Mouse (Mus musculus) kidney, embryonic 15.5 days (tissue): ENCODE measurements around the gene Trim37. TPM values are rescaled to one million over a fixed set of nuclear protein-coding genes. Genes with fewer than 3 reads are reported as not detected.

Experiments
- ATAC-seq: fragments of 200-750 bp; cut with Nextera tagmentation; replicated peaks from 2 replicates; pipeline ENCODE4 v1.8.0; 2017; ENCODE audit warnings: moderate TSS enrichment; ENCODE audit not compliant: low FRiP score
- H3K27ac ChIP-seq: fragments of 300-500 bp; sonication (generic); 2 replicates; pipeline ENCODE4 v1.5.1; 2015; ENCODE audit warnings: mild to moderate bottlenecking, inconsistent platforms
- H3K27me3 ChIP-seq: fragments of 300-500 bp; sonication (generic); 2 replicates; pipeline ENCODE4 v1.6.1; 2015; ENCODE audit warnings: inconsistent platforms
- H3K36me3 ChIP-seq: fragments of 300-500 bp; sonication (generic); 2 replicates; pipeline ENCODE4 v1.6.1; 2015; ENCODE audit warnings: inconsistent platforms
- H3K4me1 ChIP-seq: fragments of 300-500 bp; sonication (generic); 2 replicates; pipeline ENCODE4 v1.6.1; 2015; ENCODE audit warnings: inconsistent platforms
- H3K4me2 ChIP-seq: fragments of 300-500 bp; sonication (generic); 2 replicates; pipeline ENCODE4 v1.6.1; 2015; ENCODE audit warnings: moderate library complexity, mild to moderate bottlenecking, inconsistent platforms
- H3K4me3 ChIP-seq: fragments of 300-500 bp; sonication (generic); replicated peaks from 2 replicates; pipeline ENCODE4 v1.5.1; 2015; ENCODE audit warnings: mild to moderate bottlenecking, inconsistent platforms
- H3K9ac ChIP-seq: fragments of 300-500 bp; sonication (generic); 2 replicates; pipeline ENCODE4 v1.6.1; 2015; ENCODE audit warnings: mild to moderate bottlenecking, inconsistent platforms
- H3K9me3 ChIP-seq: fragments of 300-500 bp; sonication (generic); replicated peaks from 2 replicates; pipeline ENCODE4 v1.6.1; 2016; ENCODE audit warnings: inconsistent platforms
- WGBS: fragments of 180-500 bp; shearing (Covaris S2); methylation state at CpG from one replicate; pipeline ENCODE4 v1.1.7; 2015; ENCODE audit warnings: mixed read lengths; 5-methylcytosine and 5-hydroxymethylcytosine counted together
- polyA plus RNA-seq: library from polyadenylated mRNA; unstranded; fragments of >200 nt; fragmentation: Nextera tagmentation; extraction: Ambion mirVana; gene quantifications from 2 replicates; pipeline ENCODE4 v1.2.1, GENCODE M21; 2015

Trim37 gene
- polyA plus RNA-seq, 1 experiment from 2014 or later, result 33.4 TPM

DNA sequence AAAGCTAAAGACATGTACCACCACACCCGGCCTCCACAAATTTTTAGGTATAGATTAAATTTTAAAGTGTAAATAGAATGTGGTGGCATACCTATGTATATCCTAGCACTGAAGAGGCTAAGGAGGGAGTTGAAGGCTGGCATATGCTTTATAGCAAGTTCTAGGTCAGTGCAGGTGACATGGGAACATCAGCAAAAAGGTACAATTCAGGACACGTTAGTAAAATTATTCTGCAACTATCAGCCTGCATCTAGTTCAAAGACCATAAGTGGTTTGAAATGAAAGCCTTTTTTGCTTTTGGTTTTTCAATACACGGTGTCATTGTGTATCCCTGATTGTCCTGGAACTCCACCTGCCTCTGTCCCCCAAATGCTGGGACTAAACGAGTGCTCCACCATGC is 1.3 kb upstream of the Trim37 start:
- H3K9me3 ChIP-seq, result no peaks in the 10 kb centered on the region
- peak overlapping the region; percentile 74 for H3K4me2 ChIP-seq
- no peak for ATAC-seq
- H3K4me1 ChIP-seq, result peaks cover 19% of the 10 kb centered on the region
- peak overlapping the region; percentile 78; the same call in 1 of the 2 replicates for H3K4me3 ChIP-seq
- H3K36me3 ChIP-seq, result peaks cover 38% of the 10 kb centered on the region
- H3K9ac ChIP-seq, result 0 out of 2 replicates have a peak overlapping the region, but pooled peaks have one; percentile 65
- 49% methylated on average over 4 of the region's 4 CpGs for WGBS
- no peaks in the 10 kb centered on the region for H3K27me3 ChIP-seq
- peak overlapping the region; percentile 92; the same call in 1 of the 2 replicates for H3K27ac ChIP-seq

DNA sequence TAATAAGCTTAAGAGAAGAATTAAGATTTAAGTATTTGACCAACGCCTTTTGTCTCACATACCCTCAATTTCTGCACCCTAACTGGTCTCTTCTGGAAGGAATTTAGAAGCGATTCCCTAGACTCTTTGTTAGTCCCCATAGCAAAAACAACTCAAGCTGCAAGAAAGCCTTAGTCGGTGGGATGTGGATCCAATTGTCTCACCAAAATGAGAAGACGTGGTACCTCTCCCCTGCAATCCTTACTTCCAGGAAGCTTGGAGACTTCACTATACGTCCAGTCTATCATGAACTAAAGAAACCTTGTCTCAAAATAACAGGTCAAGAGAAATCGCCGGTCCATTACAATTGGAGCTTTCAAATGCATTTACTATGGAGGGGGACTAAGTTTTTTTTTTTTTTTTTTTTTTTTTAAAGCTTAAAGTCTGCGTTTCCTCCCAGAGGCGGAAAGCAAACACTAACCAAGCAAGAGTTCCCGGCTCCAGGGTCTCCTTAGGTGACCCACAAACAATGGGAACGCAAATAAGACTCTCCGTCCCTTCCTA is 525 bp upstream of the Trim37 start:
- WGBS, result 1% methylated on average over 12 of the region's 12 CpGs
- Histone ChIP-seq H3K4me3 (peak overlapping the region; percentile 78), H3K27me3 (no peaks in the 10 kb centered on the region), H3K36me3 (peaks cover 35% of the 10 kb centered on the region), H3K27ac (peak overlapping the region; percentile 92), H3K4me1 (peaks cover 19% of the 10 kb centered on the region), H3K4me2 (peak overlapping the region; percentile 74), H3K9ac (peak overlapping the region; percentile 65), H3K9me3 (no peaks in the 10 kb centered on the region)
- ATAC-seq, result no peak

DNA sequence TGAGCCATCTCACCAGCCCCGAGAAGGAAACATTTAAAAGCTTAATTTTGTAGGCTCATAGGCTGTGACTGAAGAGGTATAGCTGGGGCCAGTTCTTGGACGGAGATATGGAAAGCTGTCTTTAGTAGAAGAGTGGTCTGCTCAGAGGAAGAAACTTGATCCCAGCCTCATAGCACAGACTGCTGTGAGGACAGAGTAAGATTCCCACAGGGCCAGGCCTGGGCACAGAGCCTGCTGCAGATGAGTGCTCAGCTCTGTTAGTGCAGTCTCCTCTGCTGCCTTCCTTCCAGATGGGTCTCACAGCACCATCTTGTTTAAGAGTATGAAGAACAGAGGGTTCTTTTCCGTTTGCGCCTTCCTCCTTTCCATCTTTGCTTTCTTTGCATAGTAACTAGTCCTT is 9.4 kb downstream of the Trim37 start:
- no peaks in the 10 kb centered on the region for H3K27me3 ChIP-seq
- no peak for ATAC-seq
- no peak overlapping the region for H3K9ac ChIP-seq
- no peak overlapping the region for H3K4me3 ChIP-seq
- no peaks in the 10 kb centered on the region for H3K4me1 ChIP-seq
- H3K9me3 ChIP-seq, result no peaks in the 10 kb centered on the region
- H3K27ac ChIP-seq, result no peak overlapping the region
- no peak overlapping the region for H3K4me2 ChIP-seq
- peaks cover 39% of the 10 kb centered on the region for H3K36me3 ChIP-seq
- WGBS, result 79% methylated on average over 4 of the region's 4 CpGs

DNA sequence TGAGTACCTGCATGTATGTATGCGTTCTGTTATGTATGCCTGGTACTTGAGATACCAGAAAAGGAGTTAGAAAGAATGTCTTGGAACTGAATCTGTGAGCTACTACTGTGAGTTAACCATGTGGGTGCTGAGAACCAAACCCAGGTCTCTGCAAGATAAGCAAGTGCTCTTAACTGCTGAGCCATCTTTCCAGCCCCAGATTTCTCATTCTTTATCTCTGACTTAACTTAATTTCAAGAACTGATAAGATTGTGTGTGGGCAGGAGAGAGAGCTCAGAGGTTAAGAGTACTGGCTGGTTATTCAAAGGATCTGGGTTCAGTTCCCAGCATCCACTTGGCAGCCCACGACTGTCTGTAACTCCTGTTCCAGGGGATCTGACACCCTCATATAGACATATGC is 31.1 kb downstream of the Trim37 start:
- Histone ChIP-seq H3K9me3 (no peaks in the 10 kb centered on the region), H3K9ac (no peak overlapping the region), H3K27ac (no peak overlapping the region), H3K4me3 (no peak overlapping the region), H3K4me1 (no peaks in the 10 kb centered on the region), H3K4me2 (no peak overlapping the region), H3K36me3 (peaks cover 19% of the 10 kb centered on the region; the same call in 1 of the 2 replicates), H3K27me3 (no peaks in the 10 kb centered on the region)
- no peak for ATAC-seq
- WGBS, result 86% methylated on average over 2 of the region's 2 CpGs

DNA sequence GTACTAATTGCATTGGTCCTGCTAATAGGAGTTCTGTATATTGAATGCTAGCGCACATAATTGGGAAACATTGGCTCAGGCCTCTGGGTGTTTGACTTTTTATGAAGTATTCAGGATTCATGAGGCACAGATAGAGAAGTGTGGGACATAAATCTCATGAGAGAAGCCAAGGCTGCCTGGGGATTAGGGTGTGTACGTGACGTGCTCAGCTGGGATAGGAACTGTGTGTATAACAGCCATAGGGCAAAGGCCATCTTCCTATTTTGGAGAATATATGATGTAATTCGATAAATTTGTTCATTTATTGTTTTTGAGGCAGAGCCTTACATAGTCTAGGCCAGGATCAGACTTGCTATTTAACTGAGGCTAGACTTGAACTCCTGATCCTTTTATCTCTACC is 35.8 kb downstream of the Trim37 start:
- ATAC-seq, result no peak
- H3K4me2 ChIP-seq, result no peak overlapping the region
- no peaks in the 10 kb centered on the region for H3K4me1 ChIP-seq
- no peak overlapping the region for H3K27ac ChIP-seq
- H3K9ac ChIP-seq, result no peak overlapping the region
- peaks cover 46% of the 10 kb centered on the region for H3K36me3 ChIP-seq
- H3K27me3 ChIP-seq, result no peaks in the 10 kb centered on the region
- H3K4me3 ChIP-seq, result no peak overlapping the region
- 82% methylated on average over 4 of the region's 4 CpGs for WGBS
- no peaks in the 10 kb centered on the region for H3K9me3 ChIP-seq

DNA sequence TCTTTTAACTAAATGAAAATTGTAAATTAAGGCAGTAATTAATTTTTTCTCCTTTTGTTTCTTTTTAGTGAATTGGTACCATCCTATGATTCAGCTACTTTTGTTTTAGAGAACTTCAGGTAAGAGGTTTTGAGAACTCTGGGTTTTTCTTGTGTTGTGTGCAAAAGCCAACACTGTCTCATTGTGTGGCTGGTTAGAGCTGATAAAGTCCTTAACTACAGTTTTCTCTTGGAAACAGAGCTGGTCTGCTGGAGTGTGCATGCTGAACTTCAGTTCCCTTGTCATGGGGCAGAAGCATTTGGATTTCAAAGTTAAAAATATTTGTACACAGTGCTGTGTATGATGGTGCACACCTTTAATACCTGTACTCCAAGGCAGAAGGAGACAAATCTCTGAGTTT is 36.9 kb downstream of the Trim37 start:
- H3K9ac ChIP-seq, result no peak overlapping the region
- no peak overlapping the region for H3K4me3 ChIP-seq
- H3K27me3 ChIP-seq, result no peaks in the 10 kb centered on the region
- no peaks in the 10 kb centered on the region for H3K4me1 ChIP-seq
- H3K36me3 ChIP-seq, result peaks cover 56% of the 10 kb centered on the region
- ATAC-seq, result no peak
- H3K27ac ChIP-seq, result no peak overlapping the region
- H3K9me3 ChIP-seq, result no peaks in the 10 kb centered on the region
- H3K4me2 ChIP-seq, result no peak overlapping the region

DNA sequence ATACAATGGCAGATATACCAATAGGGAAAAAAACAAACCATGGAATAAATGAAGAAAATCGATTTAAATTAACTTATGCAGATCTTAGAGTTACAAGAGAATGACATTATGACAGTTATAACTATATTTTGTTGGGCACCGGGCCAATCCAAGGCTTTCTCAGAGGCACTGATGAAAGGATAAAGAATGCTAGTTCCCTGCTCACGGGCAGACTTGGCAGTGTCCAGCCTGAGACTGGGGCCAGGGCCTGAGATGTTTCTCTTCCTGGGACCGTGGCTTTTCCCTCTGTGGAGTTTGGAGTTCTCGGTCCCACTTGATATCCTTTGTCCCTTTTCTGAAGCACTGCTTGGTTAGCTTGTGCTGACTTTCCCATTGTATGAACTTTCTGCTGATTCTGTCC is 46.7 kb downstream of the Trim37 start:
- H3K9me3 ChIP-seq, result no peaks in the 10 kb centered on the region
- no peaks in the 10 kb centered on the region for H3K4me1 ChIP-seq
- H3K36me3 ChIP-seq, result peaks cover 30% of the 10 kb centered on the region
- no peak overlapping the region for H3K9ac ChIP-seq
- no peak overlapping the region for H3K4me3 ChIP-seq
- H3K27me3 ChIP-seq, result no peaks in the 10 kb centered on the region
- H3K27ac ChIP-seq, result no peak overlapping the region
- WGBS, result 86% methylated on average over 5 of the region's 5 CpGs
- no peak overlapping the region for H3K4me2 ChIP-seq
- ATAC-seq, result no peak

DNA sequence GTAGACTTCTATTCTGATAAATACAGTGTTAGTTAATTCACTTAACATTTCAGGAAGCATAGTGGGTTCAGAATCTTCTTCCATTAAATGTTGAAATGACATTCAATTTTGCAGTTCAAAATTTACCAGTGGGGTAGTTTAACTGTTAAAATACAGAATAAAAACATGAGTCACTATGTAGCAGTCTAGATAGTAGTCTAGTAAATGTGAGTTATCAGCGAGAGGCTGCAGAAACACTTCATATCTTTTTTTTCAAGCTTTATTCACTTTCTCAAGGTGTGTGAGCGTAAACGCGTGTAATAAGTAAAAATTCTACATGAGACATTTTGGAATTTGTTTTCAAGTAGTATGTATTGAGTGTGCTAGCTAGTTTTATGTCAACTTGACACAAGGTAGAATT is 48.2 kb downstream of the Trim37 start:
- Histone ChIP-seq H3K27me3 (no peaks in the 10 kb centered on the region), H3K9me3 (no peaks in the 10 kb centered on the region), H3K4me1 (no peaks in the 10 kb centered on the region), H3K9ac (no peak overlapping the region), H3K36me3 (peaks cover 24% of the 10 kb centered on the region), H3K4me3 (no peak overlapping the region), H3K27ac (no peak overlapping the region), H3K4me2 (no peak overlapping the region)
- 97% methylated on average over 4 of the region's 4 CpGs for WGBS
- no peak for ATAC-seq

DNA sequence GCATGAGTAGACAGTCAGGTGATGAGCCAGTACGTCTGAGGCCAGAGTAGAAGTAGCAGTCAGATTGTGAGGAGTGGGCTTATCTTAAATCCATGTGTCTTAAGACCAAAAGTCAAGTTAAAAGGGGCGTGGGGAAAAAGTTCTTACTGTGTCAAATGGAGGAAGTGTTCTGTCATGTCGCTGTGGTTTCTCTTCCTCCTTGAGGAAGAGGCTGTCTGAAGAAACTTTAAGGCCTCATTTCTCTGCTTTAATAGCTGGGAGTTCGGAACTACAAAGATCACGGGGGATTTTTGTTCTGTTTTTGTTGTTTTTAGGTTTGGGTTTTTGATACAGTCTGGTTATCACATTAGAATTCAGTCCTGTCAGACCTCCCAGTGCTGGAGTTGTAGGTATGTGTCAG is 85.4 kb downstream of the Trim37 start:
- H3K4me2 ChIP-seq, result no peak overlapping the region
- H3K27me3 ChIP-seq, result no peaks in the 10 kb centered on the region
- no peak for ATAC-seq
- WGBS, result 77% methylated on average over 5 of the region's 5 CpGs
- no peak overlapping the region for H3K9ac ChIP-seq
- H3K9me3 ChIP-seq, result no peaks in the 10 kb centered on the region
- no peak overlapping the region for H3K27ac ChIP-seq
- no peak overlapping the region for H3K4me3 ChIP-seq
- H3K4me1 ChIP-seq, result no peaks in the 10 kb centered on the region
- peaks cover 40% of the 10 kb centered on the region for H3K36me3 ChIP-seq

DNA sequence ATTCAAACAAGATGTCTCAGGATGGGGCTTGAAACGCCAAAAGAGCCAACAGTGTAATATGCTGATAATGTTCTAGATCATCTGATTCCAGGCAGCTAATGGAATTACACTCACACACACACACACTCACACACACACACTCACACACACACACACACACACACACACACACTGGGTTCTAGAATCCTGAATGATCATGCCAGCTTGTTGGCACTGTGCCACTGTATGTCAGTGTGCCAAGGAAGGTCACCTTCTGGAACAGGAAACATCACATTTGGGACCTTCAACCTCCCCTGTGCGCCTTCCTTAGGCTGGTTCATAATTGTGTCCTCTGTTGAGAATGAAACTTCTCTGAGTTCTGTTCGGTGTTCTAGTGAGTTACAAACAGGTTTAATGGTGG is 95.8 kb downstream of the Trim37 start:
- H3K9me3 ChIP-seq, result no peaks in the 10 kb centered on the region
- H3K4me3 ChIP-seq, result no peak overlapping the region
- H3K9ac ChIP-seq, result no peak overlapping the region
- no peak overlapping the region for H3K4me2 ChIP-seq
- H3K27me3 ChIP-seq, result no peaks in the 10 kb centered on the region
- ATAC-seq, result no peak
- H3K27ac ChIP-seq, result no peak overlapping the region
- H3K4me1 ChIP-seq, result no peaks in the 10 kb centered on the region
- H3K36me3 ChIP-seq, result peaks cover 42% of the 10 kb centered on the region
- WGBS, result 87% methylated on average over 3 of the region's 3 CpGs

DNA sequence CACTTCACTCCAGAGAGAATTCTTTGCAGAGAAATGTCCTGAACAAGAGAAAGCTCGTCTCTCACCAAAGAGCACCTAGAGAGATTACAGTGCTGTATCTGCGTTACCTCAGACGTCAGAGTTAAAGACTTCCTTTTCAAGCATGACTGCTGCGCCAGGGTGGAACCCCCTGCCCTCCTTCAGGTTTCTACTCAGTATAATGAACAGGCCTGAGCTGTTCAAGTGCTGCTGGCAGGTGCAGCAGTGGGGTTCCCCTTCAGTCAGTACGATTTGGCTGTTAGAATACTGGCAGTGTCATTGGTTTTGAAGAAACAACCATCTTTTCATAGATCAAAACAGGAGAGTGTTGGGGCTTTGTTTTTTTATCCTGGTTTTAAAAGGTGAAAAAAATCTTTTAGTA is 100.2 kb downstream of the Trim37 start:
- Histone ChIP-seq H3K27me3 (no peaks in the 10 kb centered on the region), H3K9me3 (no peaks in the 10 kb centered on the region), H3K4me3 (no peak overlapping the region), H3K9ac (no peak overlapping the region), H3K4me2 (no peak overlapping the region), H3K36me3 (peaks cover 7% of the 10 kb centered on the region), H3K4me1 (no peaks in the 10 kb centered on the region), H3K27ac (no peak overlapping the region)
- 81% methylated on average over 5 of the region's 5 CpGs for WGBS
- ATAC-seq, result no peak

DNA sequence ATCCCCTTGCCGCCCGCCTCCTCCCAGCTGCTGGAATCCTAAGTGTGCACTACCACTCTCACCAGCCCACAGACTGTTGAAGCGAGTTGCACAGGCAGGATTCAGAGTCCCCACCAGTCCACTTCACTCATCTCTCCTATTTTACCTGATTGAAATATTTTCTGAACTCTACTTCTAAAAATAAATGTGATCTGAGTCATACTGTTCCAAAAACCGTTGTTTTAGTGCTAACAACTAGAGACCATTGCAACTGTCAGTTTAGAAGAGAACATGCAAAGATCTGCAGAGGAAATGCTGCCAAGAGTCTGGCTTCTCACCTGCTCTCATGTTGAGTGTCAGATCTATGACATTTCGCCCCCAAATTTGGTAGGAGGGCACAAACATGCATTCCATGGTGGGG is 106.5 kb downstream of the Trim37 start:
- no peak for ATAC-seq
- Histone ChIP-seq H3K36me3 (peaks cover 15% of the 10 kb centered on the region; the same call in 1 of the 2 replicates), H3K4me1 (no peaks in the 10 kb centered on the region), H3K27me3 (no peaks in the 10 kb centered on the region), H3K9me3 (no peaks in the 10 kb centered on the region), H3K9ac (no peak overlapping the region), H3K27ac (no peak overlapping the region), H3K4me3 (no peak overlapping the region), H3K4me2 (no peak overlapping the region)
- 87% methylated on average over 5 of the region's 5 CpGs for WGBS

DNA sequence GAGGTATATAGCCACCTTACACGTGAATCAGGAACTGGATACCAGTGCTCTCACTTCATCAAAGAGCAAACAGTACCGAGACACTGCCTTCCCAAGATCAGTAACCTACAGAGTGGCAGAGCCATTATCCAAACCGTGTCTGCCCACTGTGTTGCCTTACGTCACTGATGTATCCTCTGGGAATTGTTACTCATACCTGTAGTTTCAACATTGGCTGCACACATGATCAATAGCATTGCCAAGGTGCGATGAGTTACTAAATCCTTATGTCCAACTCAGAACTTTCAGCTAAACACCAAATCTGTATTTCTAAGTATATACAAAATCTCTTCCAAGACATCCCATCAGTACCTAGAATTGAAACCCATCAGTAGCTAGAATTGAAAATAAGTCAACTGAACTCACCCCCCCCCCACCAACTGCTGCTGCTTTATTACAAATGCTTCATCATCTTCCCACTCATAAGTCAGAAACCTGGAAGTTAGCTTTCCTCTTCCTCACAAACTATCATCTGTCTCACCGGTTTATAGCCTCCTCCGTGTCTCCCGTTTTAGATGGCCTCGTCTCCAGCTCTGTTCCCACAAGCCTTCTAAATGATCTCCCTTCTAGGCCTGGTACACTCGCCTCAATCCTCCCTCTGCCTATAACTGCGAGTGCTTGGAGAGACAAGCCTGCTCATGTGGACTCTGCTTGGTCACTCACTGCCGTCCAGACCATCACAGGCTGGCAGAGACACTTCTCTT is 108.0 kb downstream of the Trim37 start:
- no peak overlapping the region for H3K27ac ChIP-seq
- 88% methylated on average over 12 of the region's 12 CpGs for WGBS
- no peak for ATAC-seq
- H3K4me2 ChIP-seq, result no peak overlapping the region
- no peak overlapping the region for H3K9ac ChIP-seq
- H3K36me3 ChIP-seq, result peaks cover 15% of the 10 kb centered on the region; the same call in 1 of the 2 replicates
- H3K9me3 ChIP-seq, result no peaks in the 10 kb centered on the region
- H3K4me3 ChIP-seq, result no peak overlapping the region
- H3K4me1 ChIP-seq, result no peaks in the 10 kb centered on the region
- no peaks in the 10 kb centered on the region for H3K27me3 ChIP-seq
